Mouse (Mus musculus): ENCODE results near the gene Gm11444. TPM values are rescaled to one million over a fixed set of nuclear protein-coding genes. Genes with fewer than 3 reads are reported as not detected.
A peak's percentile ranks its signal among the peaks of the same experiment; 100 is the strongest.

Gene Gm11444
- polyA plus RNA-seq, 1 experiment from 2014 or later, result not detected

- no peak for DNase-seq
- TF ChIP-seq CTCF (IDR thresholded peaks at IDR 0.05; ENCODE audit: low read depth), result no peak
- TF ChIP-seq EP300 (IDR thresholded peaks at IDR 0.05; ENCODE audit: low read depth), result no peak
- 4% methylated on average over 2 of the region's 2 CpGs for WGBS (ENCODE audit: insufficient replicate concordance)
- Histone ChIP-seq H3K36me3 (replicated peaks; ENCODE audit: insufficient read depth, low read length) (no peaks in the 10 kb centered on the region), H3K4me3 (ENCODE audit: low read depth, low read length) (no peak overlapping the region), H3K27ac (ENCODE audit: low read depth) (no peak overlapping the region), H3K9ac (replicated peaks) (no peak overlapping the region), H3K4me2 (ENCODE audit: low read depth, low read length) (no peak overlapping the region), H3K4me1 (ENCODE audit: insufficient read depth) (no peaks in the 10 kb centered on the region), H3K9me3 (ENCODE audit: low read length) (no peaks in the 10 kb centered on the region), H3K27me3 (ENCODE audit: insufficient read depth, low read length) (peaks cover 96% of the 10 kb centered on the region)
- ATAC-seq, result no peak
These were observed 41.5 kb upstream of the Gm11444 start for GRCm38 (mm10) chr11:85891692-85892040.

GRCm38 (mm10) chr11:85891010-85891691 is 41.0 kb upstream of the Gm11444 start:
- Histone ChIP-seq H3K36me3 (replicated peaks; ENCODE audit: insufficient read depth, low read length) (no peaks in the 10 kb centered on the region), H3K9ac (replicated peaks) (no peak overlapping the region), H3K4me1 (ENCODE audit: insufficient read depth) (no peaks in the 10 kb centered on the region), H3K27ac (ENCODE audit: low read depth) (no peak overlapping the region), H3K27me3 (ENCODE audit: insufficient read depth, low read length) (peaks cover 96% of the 10 kb centered on the region), H3K4me2 (ENCODE audit: low read depth, low read length) (no peak overlapping the region), H3K4me3 (ENCODE audit: low read depth, low read length) (no peak overlapping the region), H3K9me3 (ENCODE audit: low read length) (no peaks in the 10 kb centered on the region)
- TF ChIP-seq EP300 (IDR thresholded peaks at IDR 0.05; ENCODE audit: low read depth) (no peak), CTCF (IDR thresholded peaks at IDR 0.05; ENCODE audit: low read depth) (no peak)
- ATAC-seq (no peak), DNase-seq (no peak)
- WGBS (ENCODE audit: insufficient replicate concordance), result 5% methylated on average over 13 of the region's 13 CpGs

- no peak overlapping the region for H3K4me2 ChIP-seq (ENCODE audit: low read depth, low read length)
- H3K9ac ChIP-seq (replicated peaks), result no peak overlapping the region
- TF ChIP-seq CTCF (IDR thresholded peaks at IDR 0.05; ENCODE audit: low read depth) (no peak), EP300 (IDR thresholded peaks at IDR 0.05; ENCODE audit: low read depth) (no peak)
- H3K27me3 ChIP-seq (ENCODE audit: insufficient read depth, low read length), result peaks cover 96% of the 10 kb centered on the region
- 4% methylated on average over 13 of the region's 13 CpGs for WGBS (ENCODE audit: insufficient replicate concordance)
- no peaks in the 10 kb centered on the region for H3K9me3 ChIP-seq (ENCODE audit: low read length)
- H3K36me3 ChIP-seq (replicated peaks; ENCODE audit: insufficient read depth, low read length), result no peaks in the 10 kb centered on the region
- no peak for DNase-seq
- 0 out of 2 replicates have a peak overlapping the region, but pooled peaks have one; percentile 6 for H3K4me3 ChIP-seq (ENCODE audit: low read depth, low read length)
- no peak for ATAC-seq
- H3K4me1 ChIP-seq (ENCODE audit: insufficient read depth), result no peaks in the 10 kb centered on the region
- no peak overlapping the region for H3K27ac ChIP-seq (ENCODE audit: low read depth)
These were observed 40.4 kb upstream of the Gm11444 start for GRCm38 (mm10) chr11:85890563-85890845.

- H3K4me2 ChIP-seq (ENCODE audit: low read depth, low read length), result no peak overlapping the region
- no peak for DNase-seq
- peaks cover 96% of the 10 kb centered on the region for H3K27me3 ChIP-seq (ENCODE audit: insufficient read depth, low read length)
- no peaks in the 10 kb centered on the region for H3K4me1 ChIP-seq (ENCODE audit: insufficient read depth)
- no peak for TF ChIP-seq CTCF (IDR thresholded peaks at IDR 0.05; ENCODE audit: low read depth)
- TF ChIP-seq EP300 (IDR thresholded peaks at IDR 0.05; ENCODE audit: low read depth), result no peak
- no peak overlapping the region for H3K9ac ChIP-seq (replicated peaks)
- H3K36me3 ChIP-seq (replicated peaks; ENCODE audit: insufficient read depth, low read length), result no peaks in the 10 kb centered on the region
- H3K9me3 ChIP-seq (ENCODE audit: low read length), result no peaks in the 10 kb centered on the region
- no peak overlapping the region for H3K27ac ChIP-seq (ENCODE audit: low read depth)
- H3K4me3 ChIP-seq (ENCODE audit: low read depth, low read length), result peak overlapping the region; percentile 6; the same call in 1 of the 2 replicates
- no peak for ATAC-seq
- WGBS (ENCODE audit: insufficient replicate concordance), result 7% methylated on average over 47 of the region's 47 CpGs
These were observed 39.8 kb upstream of the Gm11444 start for GRCm38 (mm10) chr11:85889730-85890562.

- no peak overlapping the region for H3K27ac ChIP-seq (ENCODE audit: low read depth)
- TF ChIP-seq CTCF (IDR thresholded peaks at IDR 0.05; ENCODE audit: low read depth), result no peak
- no peak for TF ChIP-seq EP300 (IDR thresholded peaks at IDR 0.05; ENCODE audit: low read depth)
- no peak for DNase-seq
- WGBS (ENCODE audit: insufficient replicate concordance), result 30% methylated on average over 8 of the region's 8 CpGs
- H3K36me3 ChIP-seq (replicated peaks; ENCODE audit: insufficient read depth, low read length), result no peaks in the 10 kb centered on the region
- no peak overlapping the region for H3K4me2 ChIP-seq (ENCODE audit: low read depth, low read length)
- H3K27me3 ChIP-seq (ENCODE audit: insufficient read depth, low read length), result peaks cover 96% of the 10 kb centered on the region
- no peak overlapping the region for H3K9ac ChIP-seq (replicated peaks)
- H3K4me3 ChIP-seq (ENCODE audit: low read depth, low read length), result no peak overlapping the region
- H3K9me3 ChIP-seq (ENCODE audit: low read length), result no peaks in the 10 kb centered on the region
- no peak for ATAC-seq
- H3K4me1 ChIP-seq (ENCODE audit: insufficient read depth), result no peaks in the 10 kb centered on the region
These were observed 39.1 kb upstream of the Gm11444 start for GRCm38 (mm10) chr11:85889056-85889729.

GRCm38 (mm10) chr11:85888451-85888961 is 38.4 kb upstream of the Gm11444 start:
- H3K27ac ChIP-seq (ENCODE audit: low read depth), result no peak overlapping the region
- no peak for TF ChIP-seq CTCF (IDR thresholded peaks at IDR 0.05; ENCODE audit: low read depth)
- no peak for TF ChIP-seq EP300 (IDR thresholded peaks at IDR 0.05; ENCODE audit: low read depth)
- no peaks in the 10 kb centered on the region for H3K9me3 ChIP-seq (ENCODE audit: low read length)
- no peak overlapping the region for H3K4me3 ChIP-seq (ENCODE audit: low read depth, low read length)
- H3K9ac ChIP-seq (replicated peaks), result no peak overlapping the region
- peaks cover 92% of the 10 kb centered on the region for H3K27me3 ChIP-seq (ENCODE audit: insufficient read depth, low read length)
- DNase-seq (no peak), ATAC-seq (no peak)
- no peak overlapping the region for H3K4me2 ChIP-seq (ENCODE audit: low read depth, low read length)
- no peaks in the 10 kb centered on the region for H3K36me3 ChIP-seq (replicated peaks; ENCODE audit: insufficient read depth, low read length)
- H3K4me1 ChIP-seq (ENCODE audit: insufficient read depth), result no peaks in the 10 kb centered on the region
- WGBS (ENCODE audit: insufficient replicate concordance), result 3% methylated on average over 26 of the region's 26 CpGs

Data from liver, postnatal 0 days (tissue).